Mouse (Mus musculus): ENCODE measurements around the gene Kpna6.
A peak's percentile ranks its signal among the peaks of the same experiment; 100 is the strongest.
"Not testable (repeated sequence)": the region's sequence is repeated elsewhere in the genome, so short reads cannot be mapped to it uniquely, and the experiment has no call there.

Kpna6 gene

DNA sequence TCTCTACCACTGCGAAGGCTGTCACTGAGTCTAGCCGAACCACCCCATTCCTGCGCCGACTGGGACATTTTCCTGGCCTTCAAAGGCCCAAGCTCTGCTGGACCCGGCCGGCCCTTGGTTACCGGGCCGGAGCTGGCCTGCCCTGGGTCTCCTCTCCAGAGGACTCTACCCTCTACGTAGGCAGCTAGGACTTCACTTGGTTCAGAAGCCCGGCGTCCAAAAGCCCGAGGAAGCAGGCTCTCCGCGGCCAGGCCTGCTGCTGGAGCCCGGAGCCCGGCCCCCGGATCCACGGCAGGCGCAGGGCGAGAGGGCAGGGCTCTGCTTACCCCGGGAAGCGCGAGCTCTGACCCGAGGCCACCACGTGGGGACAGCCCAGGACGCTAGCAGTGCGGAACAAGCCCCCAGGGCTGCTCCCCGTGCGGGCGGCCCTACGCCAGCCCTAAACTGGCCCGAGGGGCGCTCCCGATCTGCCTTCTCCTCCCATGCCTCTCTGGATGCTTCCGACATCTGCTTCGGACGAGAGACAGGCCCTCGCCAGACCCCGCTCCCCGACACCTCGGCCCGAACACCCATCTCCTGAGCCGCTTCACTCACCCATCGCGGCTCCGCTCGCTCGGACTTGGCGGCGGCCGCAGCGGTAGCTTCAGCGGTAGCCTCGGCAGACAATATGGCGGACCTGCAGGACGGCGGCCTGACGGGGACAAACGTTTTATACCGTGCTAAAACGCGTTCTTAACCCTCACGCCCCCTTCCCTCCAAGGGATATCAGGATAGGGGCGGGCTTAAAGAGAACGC, at the start of gene Kpna6:
Gene Kpna6, minus strand, starts transcription at position 685 of the 795 bp plus-strand sequence.
- peak; percentile 88 to 95 for DNase-seq

DNA sequence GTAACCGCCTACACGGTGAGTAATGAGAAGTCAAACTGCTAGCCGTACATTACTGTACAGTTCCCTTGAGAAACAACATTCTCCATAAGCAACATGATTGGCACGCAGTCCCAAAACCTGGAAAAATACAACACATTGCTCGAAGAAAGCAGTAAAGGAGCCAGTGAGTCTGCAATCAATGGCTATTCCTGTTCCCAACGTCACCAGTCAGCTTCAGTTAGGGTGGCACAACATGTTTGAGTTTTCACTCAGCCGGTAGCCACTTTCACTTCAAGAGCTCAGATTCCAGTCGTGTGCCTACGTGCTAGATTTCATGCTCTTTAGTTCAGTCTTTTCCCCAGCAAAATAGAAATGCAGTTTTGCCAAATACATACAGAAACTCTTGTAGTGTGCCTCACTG, 43.7 kb upstream of the Kpna6 start:
- DNase-seq, result no peak

- DNase-seq, result no peak
Measured at GRCm38 (mm10) chr4:129709486-129710129, 37.0 kb upstream of the Kpna6 start.

- DNase-seq, result no peak
Measured at GRCm38 (mm10) chr4:129706750-129707149, 34.2 kb upstream of the Kpna6 start.

- peak in 1 of 2 experiments; percentile 22 for DNase-seq
Measured at GRCm38 (mm10) chr4:129702454-129702853, 29.9 kb upstream of the Kpna6 start.

DNA sequence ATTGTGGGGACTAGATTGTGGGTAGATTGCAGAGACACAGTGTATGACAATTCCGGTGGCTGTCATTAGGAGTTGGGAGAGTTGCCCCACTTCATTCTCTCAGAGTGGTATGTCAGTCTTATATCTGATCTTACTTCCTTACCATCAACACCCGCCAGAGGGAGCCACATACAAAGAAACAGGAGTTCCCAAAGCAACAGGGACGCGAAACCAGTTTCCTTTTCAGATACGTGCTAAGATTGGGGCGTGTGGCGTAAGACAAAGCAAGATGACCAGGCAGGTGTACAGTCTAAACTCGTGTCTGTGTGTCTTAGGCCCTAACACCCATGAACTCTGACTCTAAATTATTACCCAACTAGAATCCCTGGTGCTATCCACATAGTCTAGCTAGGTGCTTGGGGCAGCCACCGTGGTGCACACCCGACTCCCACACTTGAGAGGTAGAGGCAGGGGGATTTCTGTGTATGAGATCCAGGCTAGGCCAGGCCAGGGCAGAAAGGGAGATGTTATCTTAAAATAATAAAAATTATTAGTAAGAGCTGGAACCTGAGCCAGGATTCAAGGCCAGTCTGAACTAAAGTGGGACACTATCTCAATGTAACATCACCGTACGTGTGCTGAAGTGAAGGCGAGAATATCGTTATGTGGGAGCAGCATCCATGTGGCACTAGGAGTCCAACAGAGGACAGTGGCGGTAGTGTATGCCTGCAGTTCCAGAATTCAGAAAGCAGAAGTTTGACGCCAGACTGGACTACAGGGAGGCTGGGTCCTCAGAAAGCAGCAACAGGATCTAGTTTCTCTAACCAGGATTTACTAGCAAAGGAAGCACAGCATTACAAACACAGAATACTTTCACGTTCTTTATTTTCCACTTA, 29.2 kb upstream of the Kpna6 start:
- DNase-seq, result peak; percentile 84 to 87

DNA sequence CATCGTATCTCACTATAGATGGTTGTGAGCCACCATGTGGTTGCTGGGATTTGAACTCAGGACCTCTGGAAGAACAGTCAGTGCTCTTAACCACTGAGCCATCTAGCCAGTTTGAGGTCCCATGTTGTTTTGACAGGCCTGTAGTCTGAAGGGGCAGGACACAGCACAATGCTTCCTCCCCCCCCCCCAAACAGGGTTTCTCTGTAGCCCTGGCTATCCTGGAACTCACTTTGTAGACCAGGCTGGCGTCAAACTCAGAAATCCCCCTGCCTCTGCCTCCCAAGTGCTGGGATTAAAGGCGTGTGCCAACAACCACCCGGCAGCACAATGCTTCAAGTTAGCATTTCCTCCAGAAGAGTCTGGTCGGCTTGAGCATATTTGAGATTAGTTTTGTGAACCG, 28.1 kb upstream of the Kpna6 start:
- DNase-seq, result not testable (repeated sequence)

- no peak for DNase-seq
Measured at GRCm38 (mm10) chr4:129700216-129700615, 27.6 kb upstream of the Kpna6 start.

- no peak for DNase-seq
Measured at GRCm38 (mm10) chr4:129697191-129697590, 24.6 kb upstream of the Kpna6 start.

DNA sequence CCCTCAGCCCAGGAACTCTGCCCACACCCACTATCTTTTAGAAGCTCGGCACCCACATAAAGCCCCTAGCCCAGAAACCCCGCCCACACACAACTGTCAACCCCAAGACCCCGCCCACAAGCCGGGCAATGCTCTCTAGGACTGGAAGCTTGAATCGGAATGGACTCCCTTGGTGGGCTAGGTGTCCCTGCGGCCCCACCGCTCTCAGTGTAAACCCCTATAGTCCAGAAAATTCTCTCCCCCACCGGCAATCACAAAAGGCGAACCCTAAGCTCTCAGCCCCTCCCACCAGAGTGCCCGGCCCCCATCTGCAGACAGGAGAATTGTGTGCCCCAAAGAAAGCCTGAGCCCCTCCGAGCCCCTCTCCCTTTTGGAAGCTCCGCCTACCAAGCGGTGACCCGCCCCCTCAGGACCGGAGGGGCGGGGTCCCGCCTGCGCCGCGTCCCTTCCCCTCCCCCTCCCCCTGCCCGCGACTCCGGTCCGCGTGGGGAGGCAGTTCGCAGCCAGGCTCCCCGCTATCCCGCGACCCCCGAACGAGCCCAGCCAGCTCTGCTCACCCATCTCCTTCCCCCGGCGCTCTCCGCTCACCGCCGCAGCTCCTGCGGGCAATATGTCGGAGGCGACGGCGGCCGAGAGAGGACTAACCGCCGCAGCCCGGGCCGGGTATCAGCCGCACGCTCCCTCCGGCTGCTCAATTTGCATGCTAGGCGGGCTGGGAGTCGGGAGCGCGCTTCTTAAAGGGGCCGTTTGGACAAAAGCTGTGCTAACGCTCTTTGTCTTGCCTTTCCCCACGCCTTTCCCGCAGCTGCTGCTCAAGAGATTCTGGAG, 23.8 kb upstream of the Kpna6 start, which contains the start of gene Tmem39b:
Gene Tmem39b, minus strand, starts transcription at position 681 of the 828 bp plus-strand sequence.
- DNase-seq, result peak; percentile 94 to 95

- DNase-seq, result no peak
Measured at GRCm38 (mm10) chr4:129695815-129696157, 23.2 kb upstream of the Kpna6 start.

- DNase-seq, result no peak
Measured at GRCm38 (mm10) chr4:129684531-129684930, 12.0 kb upstream of the Kpna6 start.

DNA sequence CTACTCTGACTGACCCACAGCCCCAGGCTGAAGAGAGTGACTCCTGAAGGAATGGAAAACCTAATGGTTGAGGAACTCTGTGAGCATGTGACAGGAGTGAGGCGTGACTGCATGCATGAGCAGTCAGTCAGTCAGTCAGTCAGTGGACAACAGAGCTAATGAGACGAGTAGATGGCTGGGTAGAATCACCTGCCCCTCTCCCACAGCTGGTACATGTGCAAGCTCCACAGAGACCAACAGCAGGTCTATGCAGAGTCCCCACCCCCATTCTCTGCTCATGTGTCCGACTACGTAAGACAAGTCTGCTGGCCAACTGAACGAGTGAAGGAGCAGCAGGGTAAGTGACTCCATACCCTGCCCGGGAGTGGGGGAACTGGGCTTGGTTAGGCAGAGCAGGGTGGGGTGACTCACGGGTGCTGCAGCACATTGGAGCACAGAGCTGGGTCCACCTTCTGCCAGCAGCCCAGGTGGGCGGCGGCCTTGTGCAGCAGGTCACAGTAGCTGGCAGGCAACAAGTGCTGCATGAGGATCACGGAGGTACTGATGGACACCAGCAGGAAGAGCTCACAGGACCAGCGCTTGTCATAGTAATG, 11.4 kb upstream of the Kpna6 start:
- DNase-seq, result no peak

- DNase-seq, result no peak
Measured at GRCm38 (mm10) chr4:129681837-129682236, 9.3 kb upstream of the Kpna6 start.

DNA sequence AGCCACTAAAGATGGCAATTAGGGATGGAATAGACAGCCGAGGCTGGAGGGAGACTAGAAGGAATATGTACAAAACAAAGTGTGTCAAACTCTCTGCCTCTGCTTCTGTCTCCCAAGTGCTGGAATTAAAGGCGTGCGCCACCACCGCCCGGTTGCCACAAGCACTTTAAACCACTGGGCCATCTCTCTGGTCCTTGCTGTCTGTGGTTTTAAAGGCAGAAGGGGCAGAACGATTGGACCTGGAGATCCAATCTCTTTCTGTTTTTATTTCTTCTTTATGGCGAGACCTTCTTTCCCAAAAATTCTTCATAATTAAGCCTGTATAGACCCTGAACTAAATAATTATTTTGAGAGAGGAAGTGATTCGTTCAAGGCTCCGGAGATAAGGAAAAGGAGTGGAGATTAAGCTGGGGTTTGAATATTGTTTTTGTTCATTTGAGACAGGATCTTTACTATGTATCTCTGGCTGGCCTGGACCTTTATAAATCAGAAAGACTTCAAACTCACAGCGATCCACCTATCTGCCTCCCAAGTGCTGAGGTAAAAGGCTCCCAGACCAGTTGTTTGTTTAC, 397 bp upstream of the Kpna6 start:
- peak in 1 of 2 experiments; percentile 15 for DNase-seq

- peak; percentile 54 to 56 for DNase-seq
Measured at GRCm38 (mm10) chr4:129671491-129672082, 980 bp downstream of the Kpna6 start.

DNA sequence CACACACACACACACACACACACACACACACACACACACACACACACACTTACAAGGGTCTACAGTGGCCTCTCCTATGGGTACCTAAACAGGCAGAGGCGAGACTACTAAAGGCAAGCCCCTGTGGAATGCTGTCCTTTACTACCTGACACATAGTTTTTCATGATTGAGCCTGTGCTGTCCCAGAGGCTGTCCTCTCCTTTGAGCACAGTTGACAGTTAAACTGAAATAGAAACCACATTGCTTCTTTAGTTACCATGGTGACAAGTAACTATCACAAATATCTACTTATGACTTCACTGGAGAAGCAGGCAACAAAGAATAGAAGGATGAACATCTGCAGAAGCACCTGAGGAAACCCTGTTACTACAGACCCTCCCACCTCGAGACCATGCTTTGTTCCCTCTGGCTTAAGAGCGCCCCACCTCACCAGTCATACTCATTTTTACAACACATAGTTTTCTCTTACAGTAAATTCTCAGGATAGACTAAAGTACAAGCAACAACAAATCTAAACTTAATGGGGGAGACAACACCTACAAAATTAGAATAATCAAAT, 10.2 kb downstream of the Kpna6 start:
- no peak for DNase-seq

DNA sequence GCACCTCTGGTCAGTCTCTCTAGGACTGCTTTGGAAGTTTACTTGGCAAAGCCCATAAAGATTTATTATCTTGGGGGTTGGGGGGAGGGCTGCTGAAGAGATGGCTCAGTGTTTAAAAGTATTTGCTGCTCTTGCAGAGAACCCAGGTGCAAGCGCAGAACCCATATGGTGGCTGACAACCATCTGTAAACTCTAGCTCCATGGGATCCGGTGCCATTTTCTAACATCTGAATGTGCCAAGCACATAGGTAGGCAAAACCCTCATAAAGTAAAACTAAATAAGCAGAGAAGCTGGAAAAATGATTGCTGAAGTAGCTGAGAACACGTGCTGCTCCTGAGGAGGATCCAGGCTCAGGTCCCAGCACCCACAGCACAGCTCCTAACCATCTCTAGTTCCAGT, 11.0 kb downstream of the Kpna6 start:
- no peak for DNase-seq

DNA sequence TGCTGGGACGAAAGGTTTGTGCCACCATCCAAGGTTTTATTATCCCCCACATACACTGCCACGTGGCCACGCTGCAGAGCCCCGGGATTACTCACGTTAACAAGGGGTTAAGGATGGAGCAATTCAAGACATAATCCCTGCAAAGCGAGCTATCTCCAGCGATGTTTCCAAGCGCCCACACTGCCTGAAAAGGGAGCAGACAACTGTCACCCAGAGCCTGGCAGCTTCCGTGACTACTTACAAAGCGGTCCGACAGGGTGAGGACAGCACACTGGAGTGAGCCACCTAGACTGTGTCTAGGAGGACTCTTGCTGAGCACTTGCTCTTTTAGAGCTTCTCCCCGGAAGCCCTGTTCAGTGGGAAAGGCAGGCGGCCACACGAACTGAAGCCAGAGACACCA, 17.8 kb downstream of the Kpna6 start:
- no peak for DNase-seq

- DNase-seq, result no peak
Measured at GRCm38 (mm10) chr4:129650359-129650758, 22.2 kb downstream of the Kpna6 start.

- no peak for DNase-seq
Measured at GRCm38 (mm10) chr4:129648656-129649055, 23.9 kb downstream of the Kpna6 start.
